Mouse (Mus musculus) right cerebral cortex, postnatal 14 days (tissue): ENCODE results near the gene Klhl6.
"Not testable (repeated sequence)": the region's sequence is repeated elsewhere in the genome, so short reads cannot be mapped to it uniquely, and the experiment has no call there.

Experiments used
- DNase-seq: peaks from one replicate; pipeline ENCODE4 v3.0.0; 2022

The Klhl6 gene

GRCm38 (mm10) chr16:19982537-19983257 lies at the start of gene Klhl6:
Gene Klhl6 (minus strand): TSS chr16:19983037.
- no peak for DNase-seq

DNA sequence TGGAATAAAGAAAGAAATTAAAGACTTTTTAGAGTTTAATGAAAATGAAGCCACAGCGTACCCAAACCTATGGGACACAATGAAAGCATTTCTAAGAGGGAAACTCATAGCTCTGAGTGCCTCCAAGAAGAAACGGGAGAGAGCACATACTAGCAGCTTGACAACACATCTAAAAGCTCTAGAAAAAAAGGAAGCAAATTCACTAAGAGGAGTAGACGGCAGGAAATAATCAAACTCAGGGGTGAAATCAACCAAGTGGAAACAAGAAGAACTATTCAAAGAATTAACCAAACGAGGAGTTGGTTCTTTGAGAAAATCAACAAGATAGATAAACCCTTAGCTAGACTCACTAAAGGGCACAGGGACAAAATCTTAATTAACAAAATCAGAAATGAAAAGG lies 44.4 kb upstream of the Klhl6 start:
- not testable (repeated sequence) for DNase-seq

DNA sequence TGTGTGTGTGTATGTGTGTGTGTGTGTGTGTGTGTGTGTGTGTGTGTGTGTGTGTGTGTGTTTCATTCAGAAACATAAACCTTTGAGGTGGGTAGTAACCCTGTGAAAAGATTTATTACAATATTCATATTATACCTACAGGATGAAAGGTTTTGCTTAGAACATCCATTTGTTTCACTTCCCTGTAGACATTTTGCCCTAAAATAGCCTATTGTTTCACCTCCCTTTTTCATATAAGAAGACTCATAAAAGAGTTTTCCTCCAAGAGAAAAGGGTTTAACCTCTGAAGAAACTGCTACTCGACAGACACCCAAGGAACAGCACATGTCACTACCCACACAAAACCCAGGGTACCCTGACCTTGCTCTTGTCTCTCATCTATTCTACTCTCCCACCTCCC lies 40.0 kb upstream of the Klhl6 start:
- no peak for DNase-seq

DNA sequence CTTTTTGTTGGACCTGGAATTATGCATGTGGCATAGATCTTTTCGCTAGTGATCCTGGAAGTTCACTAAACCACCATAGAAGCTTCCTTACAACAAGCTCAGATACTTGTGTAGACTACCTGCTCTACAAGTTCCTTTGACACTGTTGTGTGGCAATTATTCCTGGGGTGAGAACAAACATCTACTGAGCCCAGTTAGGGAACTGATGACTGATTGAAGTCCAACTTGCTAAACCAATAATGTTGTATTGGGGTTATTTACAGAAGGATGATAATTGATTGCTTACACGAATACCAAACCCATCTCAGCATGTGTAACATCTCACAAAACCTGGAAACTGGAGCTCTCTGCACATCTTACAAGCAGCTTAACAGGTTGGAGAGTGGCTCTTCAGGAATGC lies 39.0 kb upstream of the Klhl6 start:
- DNase-seq: no peak

- DNase-seq: no peak
Observed at GRCm38 (mm10) chr16:20012647-20013046, 29.8 kb upstream of the Klhl6 start.

- DNase-seq: no peak
Observed at GRCm38 (mm10) chr16:20006066-20006465, 23.2 kb upstream of the Klhl6 start.

DNA sequence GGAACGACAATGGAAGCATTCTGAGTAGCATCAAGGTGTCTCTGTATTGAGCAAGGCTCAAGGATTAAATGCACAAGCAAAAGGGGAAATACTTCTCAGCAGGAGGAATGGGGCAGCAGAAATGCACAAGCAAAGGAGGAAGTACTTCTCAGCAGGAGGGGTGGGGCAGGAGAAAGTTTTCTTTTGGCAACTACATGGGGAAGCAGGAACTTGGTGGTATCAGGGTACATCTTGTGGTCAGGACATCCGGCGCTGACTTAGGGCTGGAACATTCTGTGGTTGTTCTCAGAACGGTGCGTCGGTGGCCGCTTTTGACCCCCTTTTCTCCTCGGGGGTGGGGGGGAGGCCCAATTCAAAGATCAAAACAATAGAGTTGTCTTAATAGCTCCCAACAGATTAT lies 17.4 kb upstream of the Klhl6 start:
- not testable (repeated sequence) for DNase-seq

DNA sequence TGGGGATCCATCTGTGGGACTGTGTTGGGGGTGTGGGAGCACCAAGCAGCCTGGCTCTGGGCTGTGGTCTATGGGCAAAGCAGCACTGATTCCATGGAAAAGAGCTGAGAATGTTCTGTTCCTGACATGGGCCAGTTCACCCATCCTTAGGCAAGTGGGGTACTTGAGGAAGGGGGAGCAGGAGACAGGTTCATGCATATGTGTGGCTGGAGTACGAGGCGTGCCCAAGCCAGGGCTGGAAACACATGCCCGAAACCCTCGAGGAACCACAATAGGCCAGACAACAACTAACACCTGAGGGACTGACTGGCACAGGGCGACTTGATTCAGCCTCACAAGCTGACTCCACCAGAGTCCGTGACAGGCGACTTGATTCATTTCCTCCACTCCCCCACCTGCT lies 14.8 kb upstream of the Klhl6 start:
- DNase-seq: no peak

- not testable (repeated sequence) for DNase-seq
Observed at GRCm38 (mm10) chr16:19996913-19997312, 14.1 kb upstream of the Klhl6 start.

GRCm38 (mm10) chr16:19995818-19996217 lies 13.0 kb upstream of the Klhl6 start:
- no peak for DNase-seq

DNA sequence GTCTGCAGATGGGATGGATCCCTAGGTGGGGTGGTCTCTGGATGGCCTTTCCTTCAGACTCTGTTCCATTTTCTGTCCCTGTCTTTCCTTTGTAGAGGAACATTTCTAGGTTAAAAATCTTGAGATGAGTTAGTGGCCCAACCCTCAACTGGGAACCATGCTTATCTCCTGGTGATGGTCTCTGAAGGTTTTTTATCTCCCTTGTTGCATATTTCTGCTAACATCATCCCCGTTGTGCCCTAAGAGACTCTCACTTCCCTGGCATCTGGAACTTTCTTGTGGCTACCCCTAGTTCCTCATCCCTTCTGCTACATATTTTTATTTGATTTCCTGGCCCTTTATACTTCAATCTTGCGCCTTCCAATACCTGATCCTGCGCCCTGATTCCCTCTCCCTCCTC lies 10.4 kb upstream of the Klhl6 start:
- DNase-seq: no peak

DNA sequence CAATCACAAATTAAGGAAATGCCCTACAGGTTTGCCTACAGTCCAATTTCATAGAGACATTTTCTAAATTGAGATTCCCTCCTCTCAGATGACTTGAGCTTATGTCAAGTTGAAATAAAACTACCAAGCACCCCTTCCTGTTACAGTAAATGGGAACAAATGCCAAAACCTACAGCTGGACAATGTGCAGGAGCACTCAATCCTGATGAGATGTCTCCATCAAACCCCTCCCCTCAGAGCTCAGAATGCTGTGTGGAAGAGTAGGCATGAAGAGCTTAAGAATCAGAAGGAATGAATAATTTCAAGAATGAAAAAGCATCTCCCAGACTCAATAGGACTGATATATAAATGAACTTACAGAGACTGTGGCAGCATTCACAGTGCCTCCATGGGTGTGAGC lies 7.7 kb upstream of the Klhl6 start:
- DNase-seq: no peak

DNA sequence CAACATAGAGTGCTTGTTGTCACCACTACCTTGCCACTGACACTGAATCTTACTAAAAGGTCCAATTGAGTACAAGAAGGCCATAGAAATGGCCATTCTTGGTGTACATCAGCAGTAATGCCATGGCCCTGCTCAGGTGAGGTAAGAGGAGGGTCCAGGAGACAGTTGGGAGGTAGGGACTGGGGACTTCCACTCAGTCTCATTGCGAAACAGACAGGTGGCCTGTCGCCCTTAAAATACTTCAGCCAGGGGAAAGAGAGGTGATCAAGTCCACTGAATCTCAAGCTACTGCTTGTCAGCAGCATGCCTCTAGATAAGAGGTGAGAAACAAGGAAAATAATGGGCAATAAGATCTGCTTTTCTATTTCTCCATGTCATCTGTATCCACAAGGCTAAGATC lies 4.8 kb upstream of the Klhl6 start:
- DNase-seq: no peak

- DNase-seq: no peak
Observed at GRCm38 (mm10) chr16:19984884-19985643, 2.2 kb upstream of the Klhl6 start.

DNA sequence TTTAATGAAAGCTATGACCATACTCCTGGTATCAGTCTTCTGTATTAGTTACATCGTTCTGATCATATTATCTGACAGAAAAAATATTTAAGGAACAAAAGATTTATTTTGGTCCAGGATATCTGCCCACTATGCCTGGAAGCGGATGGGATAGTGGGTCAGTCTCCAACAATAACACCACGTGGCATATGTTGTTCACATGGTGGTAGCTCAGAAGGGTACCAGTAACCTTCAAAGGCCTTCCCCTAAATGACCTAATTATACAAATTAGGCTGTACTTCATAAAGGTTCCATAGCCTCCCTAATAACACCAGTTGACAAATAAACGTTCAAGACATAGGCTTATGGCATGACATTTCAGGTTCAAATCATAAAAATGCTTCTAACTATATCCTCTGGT lies 722 bp upstream of the Klhl6 start:
- no peak for DNase-seq

DNA sequence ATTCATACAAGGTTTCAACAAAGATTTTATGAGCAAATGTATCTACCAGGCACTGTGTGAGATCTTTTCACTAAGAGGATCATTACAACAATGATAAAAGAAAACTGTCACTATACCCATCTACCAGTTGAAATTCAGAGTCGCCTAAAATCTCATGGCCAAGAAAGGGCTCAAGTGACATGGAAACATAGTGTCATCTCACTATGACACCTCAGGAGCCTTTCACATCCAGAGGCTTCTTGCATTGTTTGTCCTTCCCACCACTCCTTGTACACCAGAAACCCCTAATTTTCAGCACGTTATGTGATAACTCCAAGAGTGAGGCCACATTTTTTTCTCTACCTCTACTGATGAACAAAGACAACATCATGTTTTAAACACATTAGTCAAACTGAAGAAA lies 1.2 kb downstream of the Klhl6 start:
- no peak for DNase-seq

GRCm38 (mm10) chr16:19981006-19981405 lies 1.8 kb downstream of the Klhl6 start:
- DNase-seq: no peak

DNA sequence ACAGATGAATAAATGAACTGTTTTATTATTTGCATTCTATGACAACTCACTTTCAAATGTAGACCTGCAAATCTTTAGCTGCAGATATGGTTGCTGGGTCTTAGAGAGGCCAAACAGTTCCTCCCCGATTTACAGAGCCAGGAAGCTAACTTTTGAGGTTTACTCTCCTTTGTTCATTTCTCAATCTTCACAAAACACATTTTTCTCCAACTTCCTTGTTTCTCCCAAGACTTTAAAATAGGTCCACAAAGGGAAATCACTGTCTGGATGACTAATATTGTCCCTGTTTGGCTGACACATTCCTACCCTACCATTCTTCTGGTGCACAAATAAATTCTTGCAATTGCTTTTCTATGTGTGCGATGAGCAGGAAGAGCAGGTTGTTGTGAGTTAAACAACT lies 3.1 kb downstream of the Klhl6 start:
- DNase-seq: no peak

- DNase-seq: no peak
Observed at GRCm38 (mm10) chr16:19977282-19977681, 5.6 kb downstream of the Klhl6 start.

GRCm38 (mm10) chr16:19976825-19977224 lies 6.0 kb downstream of the Klhl6 start:
- no peak for DNase-seq

DNA sequence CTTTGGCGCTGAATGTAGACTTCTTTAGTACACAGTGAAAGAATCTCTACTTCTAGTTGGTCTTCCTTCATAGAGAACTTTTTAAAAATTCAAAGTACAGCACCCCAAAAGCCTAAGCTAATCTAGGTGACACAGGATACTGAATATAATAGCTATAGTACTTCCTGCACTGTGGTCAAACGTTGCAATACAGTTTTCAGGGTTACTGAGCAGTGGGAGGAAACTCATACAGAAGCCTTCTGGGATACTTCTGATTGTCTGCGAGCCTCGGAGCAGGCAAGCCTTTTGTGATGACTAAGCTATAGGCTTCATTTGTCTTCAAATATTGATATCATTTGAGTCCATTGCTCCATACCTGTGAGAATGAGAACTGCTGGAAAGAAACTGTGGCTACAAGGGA lies 7.4 kb downstream of the Klhl6 start:
- no peak for DNase-seq

DNA sequence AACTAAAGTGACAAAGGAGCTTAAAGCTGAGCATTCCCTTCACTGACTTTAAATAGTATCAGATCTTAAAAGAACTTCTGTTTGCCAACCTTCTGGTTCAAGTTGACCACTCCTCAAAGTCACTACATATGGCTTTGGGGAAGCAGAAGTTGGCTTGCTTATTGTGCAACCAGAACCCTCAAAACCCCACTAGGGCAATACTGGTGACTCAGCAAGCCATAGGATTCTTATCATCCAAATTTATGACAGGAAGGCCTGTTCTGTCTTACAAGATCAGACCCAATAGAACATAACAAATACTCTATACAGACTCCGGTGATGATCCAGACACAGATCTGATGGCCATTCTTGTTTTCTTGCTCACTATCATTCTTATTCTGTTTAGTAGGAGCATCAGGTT lies 9.4 kb downstream of the Klhl6 start:
- no peak for DNase-seq

DNA sequence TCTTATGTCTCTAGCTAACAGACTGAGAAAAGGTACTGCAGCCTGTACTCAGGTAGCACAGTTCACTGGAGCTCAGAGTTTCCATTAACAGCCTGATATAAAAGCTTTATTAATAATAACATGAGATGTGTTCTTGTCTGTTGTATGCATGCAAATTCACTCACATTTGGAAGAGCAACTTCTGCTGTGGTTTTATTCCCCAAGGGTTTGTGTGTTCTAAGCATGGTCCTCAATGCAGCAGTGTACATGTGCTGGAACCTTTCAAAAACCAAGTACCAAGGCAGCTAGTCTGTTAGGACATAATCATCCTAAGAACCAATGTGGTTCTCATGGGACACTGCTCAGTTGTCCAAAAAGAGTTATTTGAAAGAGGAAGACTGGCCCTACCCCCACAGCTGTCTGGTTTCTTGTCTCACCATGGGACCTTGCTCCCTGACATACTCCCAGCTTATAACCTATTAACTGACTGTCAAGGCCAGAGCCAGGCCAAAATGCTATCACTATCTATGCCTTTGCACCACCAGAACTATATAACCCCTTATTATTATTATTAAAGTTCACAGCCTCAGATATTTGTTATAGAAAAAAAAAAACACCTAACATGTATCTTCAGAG lies 10.0 kb downstream of the Klhl6 start:
- DNase-seq: no peak

DNA sequence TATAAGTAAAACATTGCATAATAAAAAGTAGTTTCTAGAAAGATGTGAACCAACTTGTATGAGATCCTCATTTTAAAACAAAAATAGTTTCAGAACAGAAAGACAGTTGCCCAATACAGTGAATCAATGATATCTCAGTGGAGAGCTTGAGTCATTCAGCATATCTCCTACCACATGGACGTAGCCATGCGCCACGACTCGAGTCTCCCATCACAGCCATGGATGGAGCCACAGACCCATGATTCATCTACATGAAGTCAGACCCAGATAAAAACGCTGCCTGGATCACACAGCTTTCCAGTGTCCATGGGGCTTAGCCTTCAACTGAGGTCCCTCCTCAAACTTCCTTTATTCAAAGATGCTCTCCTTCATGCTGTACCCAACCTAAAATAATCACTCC lies 13.3 kb downstream of the Klhl6 start:
- DNase-seq: no peak
